Mouse (Mus musculus): Measurements from ENCODE around the gene Dnm1. TPM values are rescaled to one million over a fixed set of nuclear protein-coding genes. Genes with fewer than 3 reads are reported as not detected.

The Dnm1 gene
- polyA plus RNA-seq, 1 experiment from 2014 or later = 13.7 TPM

DNA sequence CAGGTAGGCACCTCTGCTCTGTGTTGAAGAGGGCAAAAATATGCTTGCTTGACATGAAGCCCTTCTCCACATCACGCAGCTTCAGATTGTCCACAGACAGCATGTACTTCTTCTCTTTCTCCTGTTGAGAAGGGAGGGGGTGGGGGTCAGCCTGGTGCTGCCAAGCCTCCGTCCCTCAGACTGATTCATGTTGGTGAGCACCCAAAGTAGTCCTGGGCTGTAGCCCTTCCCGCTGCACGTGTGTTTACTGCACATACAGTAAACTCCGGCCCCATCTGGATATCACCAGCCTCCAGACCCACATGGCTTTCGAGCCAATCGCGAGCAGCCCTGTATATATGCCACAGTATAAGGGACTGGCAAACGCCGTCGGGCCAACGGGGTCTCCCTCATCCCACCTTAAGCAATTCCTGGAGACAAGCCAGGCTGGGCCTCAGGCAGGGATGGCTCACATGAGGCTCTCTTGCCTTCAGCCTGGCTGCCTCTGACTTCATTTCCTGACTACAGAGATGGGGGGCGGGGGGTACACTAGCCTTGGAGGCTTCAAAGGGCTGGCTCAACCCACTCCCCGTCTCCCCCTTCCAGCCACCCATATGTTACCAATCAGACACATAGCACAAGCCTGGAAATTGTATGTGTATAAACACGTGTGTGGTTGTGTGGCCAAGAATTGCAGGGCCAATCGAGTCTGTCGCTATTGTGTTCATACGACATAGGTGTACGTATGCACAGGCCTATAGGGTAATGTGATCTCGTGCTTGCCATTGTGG lies 36.1 kb downstream of the Dnm1 start:
- no peaks in the 10 kb centered on the region for H3K9me3 ChIP-seq (replicated peaks)

GRCm38 (mm10) chr2:32315751-32316150 lies 37.4 kb downstream of the Dnm1 start:
- H3K36me3 ChIP-seq (ENCODE audit: poor library complexity, severe bottlenecking) = peaks cover 4% of the 10 kb centered on the region; the same call in 1 of the 2 replicates
- no peak overlapping the region for H3K4me2 ChIP-seq
- H3K9me3 ChIP-seq (replicated peaks) = no peaks in the 10 kb centered on the region
- H3K4me1 ChIP-seq = peaks cover 40% of the 10 kb centered on the region
- H3K4me3 ChIP-seq = no peak overlapping the region
- no peak overlapping the region for H3K9ac ChIP-seq
- ATAC-seq = no peak
- no peak overlapping the region for H3K27ac ChIP-seq
- peaks cover 27% of the 10 kb centered on the region for H3K27me3 ChIP-seq
- 17% methylated on average over 8 of the region's 8 CpGs for WGBS

More for the DNA sequence above, 36.1 kb downstream of the Dnm1 start:
- Histone ChIP-seq H3K4me1 (peaks cover 33% of the 10 kb centered on the region), H3K36me3 (ENCODE audit: poor library complexity, severe bottlenecking) (peaks cover 4% of the 10 kb centered on the region; the same call in 1 of the 2 replicates), H3K4me3 (no peak overlapping the region), H3K9ac (no peak overlapping the region), H3K4me2 (no peak overlapping the region), H3K27ac (no peak overlapping the region), H3K27me3 (peaks cover 22% of the 10 kb centered on the region)
- WGBS = 77% methylated on average over 20 of the region's 20 CpGs
- ATAC-seq = no peak

- peaks cover 40% of the 10 kb centered on the region for H3K4me1 ChIP-seq
- ATAC-seq = no peak
- no peak overlapping the region for H3K4me2 ChIP-seq
- peaks cover 12% of the 10 kb centered on the region for H3K36me3 ChIP-seq (ENCODE audit: poor library complexity, severe bottlenecking)
- no peak overlapping the region for H3K4me3 ChIP-seq
- 94% methylated on average over 14 of the region's 14 CpGs for WGBS
- H3K9ac ChIP-seq = no peak overlapping the region
- no peak overlapping the region for H3K27ac ChIP-seq
- no peaks in the 10 kb centered on the region for H3K9me3 ChIP-seq (replicated peaks)
- peaks cover 32% of the 10 kb centered on the region for H3K27me3 ChIP-seq
Observed at GRCm38 (mm10) chr2:32314831-32315230, 38.3 kb downstream of the Dnm1 start.

GRCm38 (mm10) chr2:32312318-32312964 lies 40.7 kb downstream of the Dnm1 start:
- peaks cover 25% of the 10 kb centered on the region for H3K27me3 ChIP-seq
- no peaks in the 10 kb centered on the region for H3K9me3 ChIP-seq (replicated peaks)
- H3K4me2 ChIP-seq = peak overlapping the region; percentile 98
- peak; percentile 80 for ATAC-seq
- H3K36me3 ChIP-seq (ENCODE audit: poor library complexity, severe bottlenecking) = peaks cover 32% of the 10 kb centered on the region
- no peak overlapping the region for H3K27ac ChIP-seq
- H3K9ac ChIP-seq = peak overlapping the region; percentile 81
- peaks cover 25% of the 10 kb centered on the region for H3K4me1 ChIP-seq
- peak overlapping the region; percentile 60 for H3K4me3 ChIP-seq
- WGBS = under 1% methylated on average over 40 of the region's 56 CpGs

DNA sequence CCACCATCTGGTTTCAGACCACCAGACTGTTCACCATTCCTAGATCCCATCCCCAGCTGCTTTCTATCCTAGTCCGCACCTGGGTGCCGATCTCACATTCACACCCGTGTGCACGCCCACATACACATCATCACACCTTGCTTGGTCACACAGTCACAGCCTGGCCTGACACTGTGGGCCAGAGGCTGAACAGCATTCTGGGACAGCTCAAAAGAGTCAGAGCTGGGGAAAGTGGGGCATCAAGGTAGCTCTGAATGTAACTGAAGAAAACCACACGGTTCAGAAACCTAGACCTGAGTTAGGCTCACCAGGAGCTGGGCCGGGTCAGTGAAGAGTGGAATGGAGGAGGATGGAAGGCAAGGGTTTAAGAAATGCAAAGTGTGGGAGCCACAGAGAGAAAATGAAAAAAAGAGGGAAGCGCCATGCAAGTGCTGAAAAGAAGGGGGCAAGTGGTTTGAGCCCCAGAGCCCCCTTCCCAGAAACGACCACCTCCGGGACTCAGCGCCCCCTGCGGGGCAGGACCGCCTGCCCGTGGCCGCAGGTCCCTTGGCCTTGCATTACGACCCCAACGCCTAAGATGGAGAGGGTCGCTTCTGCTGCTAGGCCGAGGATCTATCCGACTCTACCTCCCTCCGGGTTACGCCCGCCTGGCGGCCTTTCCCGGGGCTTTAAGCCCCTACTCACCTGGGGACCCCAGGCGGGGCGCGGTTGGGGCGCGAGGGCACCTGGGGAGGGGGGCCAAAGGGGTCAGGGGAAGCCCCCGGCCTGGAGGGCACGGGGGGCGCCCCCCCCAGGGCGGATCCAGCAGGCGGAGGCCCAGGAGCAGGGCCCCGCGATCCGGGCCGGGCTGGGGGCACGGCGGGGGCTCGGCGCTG lies 41.5 kb downstream of the Dnm1 start:
- ATAC-seq = peak; percentile 8; the same call in 1 of the 2 replicates
- H3K9ac ChIP-seq = peak overlapping the region; percentile 81
- peaks cover 39% of the 10 kb centered on the region for H3K36me3 ChIP-seq (ENCODE audit: poor library complexity, severe bottlenecking)
- WGBS = 12% methylated on average over 33 of the region's 42 CpGs
- H3K9me3 ChIP-seq (replicated peaks) = no peaks in the 10 kb centered on the region
- H3K27ac ChIP-seq = no peak overlapping the region
- peak overlapping the region; percentile 60 for H3K4me3 ChIP-seq
- H3K4me2 ChIP-seq = peak overlapping the region; percentile 98
- peaks cover 25% of the 10 kb centered on the region for H3K27me3 ChIP-seq
- peaks cover 18% of the 10 kb centered on the region for H3K4me1 ChIP-seq

DNA sequence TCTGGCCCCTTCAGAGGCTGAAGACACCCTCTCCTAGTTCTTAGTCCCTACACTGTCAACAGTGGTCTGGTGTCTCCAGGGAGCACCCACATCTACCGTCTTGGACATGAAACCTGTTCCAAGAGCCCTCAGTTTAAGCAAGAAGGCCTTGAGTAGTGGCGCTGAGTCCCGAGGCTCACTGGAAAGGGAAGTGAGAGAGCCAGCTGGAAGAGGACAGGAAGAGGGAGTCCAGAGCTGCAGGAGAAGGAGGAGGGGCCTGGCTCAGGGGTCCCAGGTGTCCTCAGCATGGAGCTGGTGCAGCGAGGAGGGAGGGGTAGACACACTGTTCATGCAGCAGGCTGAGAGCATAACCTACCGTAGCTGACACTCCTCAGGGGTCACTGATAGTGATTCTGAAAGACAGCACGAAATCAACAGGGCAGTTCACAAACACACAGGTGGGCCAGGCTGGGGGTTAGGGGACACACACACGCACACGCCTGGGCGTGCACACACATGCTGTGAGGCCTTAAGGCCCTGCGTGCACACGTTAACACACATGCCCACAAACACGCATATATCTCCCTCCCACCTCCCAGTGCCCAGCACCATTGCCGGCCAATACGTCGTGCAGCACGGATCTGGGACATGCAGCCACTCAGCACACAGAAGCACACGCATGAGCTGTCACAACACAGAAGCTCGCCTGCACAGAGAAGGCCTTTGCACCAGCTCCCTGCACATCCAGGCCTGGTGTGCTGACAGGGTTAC lies 42.9 kb downstream of the Dnm1 start:
- Histone ChIP-seq H3K9me3 (replicated peaks) (no peaks in the 10 kb centered on the region), H3K9ac (no peak overlapping the region)

GRCm38 (mm10) chr2:32308870-32309568 lies 44.1 kb downstream of the Dnm1 start:
- no peak for ATAC-seq
- WGBS = 91% methylated on average over 16 of the region's 16 CpGs
- H3K9ac ChIP-seq = no peak overlapping the region

More for the DNA sequence above, 42.9 kb downstream of the Dnm1 start:
- 92% methylated on average over 18 of the region's 18 CpGs for WGBS
- no peak for ATAC-seq
- H3K36me3 ChIP-seq (ENCODE audit: poor library complexity, severe bottlenecking) = peaks cover 53% of the 10 kb centered on the region
- peaks cover 25% of the 10 kb centered on the region for H3K27me3 ChIP-seq
- H3K27ac ChIP-seq = no peak overlapping the region
- peaks cover 18% of the 10 kb centered on the region for H3K4me1 ChIP-seq
- H3K4me3 ChIP-seq = no peak overlapping the region
- no peak overlapping the region for H3K4me2 ChIP-seq

DNA sequence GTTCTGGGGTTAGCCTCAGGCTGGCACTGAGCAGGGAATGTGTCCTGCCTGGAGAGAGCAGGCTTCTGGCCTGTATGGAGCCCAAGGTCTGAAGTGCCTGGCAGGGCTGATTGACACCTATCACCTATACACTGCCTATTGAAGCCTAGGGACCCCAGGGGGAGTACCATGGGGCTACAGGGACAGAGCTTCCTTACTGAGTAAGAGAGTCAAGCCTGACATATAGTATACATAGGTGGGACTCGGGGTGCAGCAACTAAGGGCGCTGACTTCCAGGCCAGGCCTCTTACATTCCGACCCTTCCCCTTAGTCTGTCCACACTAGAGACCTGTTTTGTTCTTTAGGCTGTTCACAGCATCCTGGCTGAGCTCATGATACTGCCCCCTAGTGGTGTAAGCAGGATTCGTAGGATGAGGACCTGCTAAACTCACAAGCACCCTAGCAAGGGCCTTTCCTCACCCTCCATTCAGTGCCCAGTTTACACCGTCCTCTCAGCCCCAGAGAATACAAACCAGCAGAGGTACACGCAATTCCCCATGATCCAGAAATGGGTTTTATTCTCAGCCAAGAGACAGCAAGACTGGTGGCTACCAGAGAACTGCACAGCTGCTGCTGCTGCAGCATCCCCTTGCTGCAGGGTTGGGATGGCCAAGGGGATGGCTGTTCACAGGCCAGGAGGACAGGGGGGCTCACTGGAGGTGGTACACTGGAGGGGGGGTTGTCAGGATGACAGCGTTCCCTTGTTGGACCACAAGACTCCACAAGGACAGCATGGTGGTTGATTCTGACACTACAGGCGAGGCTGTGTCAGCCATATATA lies 45.0 kb downstream of the Dnm1 start:
- no peak; the same call in 1 of the 2 replicates for ATAC-seq
- H3K27ac ChIP-seq = no peak overlapping the region
- no peak overlapping the region for H3K9ac ChIP-seq
- H3K36me3 ChIP-seq (ENCODE audit: poor library complexity, severe bottlenecking) = peaks cover 71% of the 10 kb centered on the region
- H3K9me3 ChIP-seq (replicated peaks) = no peaks in the 10 kb centered on the region
- no peak overlapping the region for H3K4me3 ChIP-seq
- H3K27me3 ChIP-seq = peaks cover 17% of the 10 kb centered on the region
- peaks cover 18% of the 10 kb centered on the region for H3K4me1 ChIP-seq
- no peak overlapping the region for H3K4me2 ChIP-seq
- WGBS = 44% methylated on average over 8 of the region's 8 CpGs

More at GRCm38 (mm10) chr2:32308870-32309568, 44.1 kb downstream of the Dnm1 start:
- H3K4me1 ChIP-seq = peaks cover 18% of the 10 kb centered on the region
- H3K27ac ChIP-seq = no peak overlapping the region
- no peak overlapping the region for H3K4me3 ChIP-seq
- no peaks in the 10 kb centered on the region for H3K9me3 ChIP-seq (replicated peaks)
- peaks cover 62% of the 10 kb centered on the region for H3K36me3 ChIP-seq (ENCODE audit: poor library complexity, severe bottlenecking)
- H3K4me2 ChIP-seq = no peak overlapping the region
- H3K27me3 ChIP-seq = peaks cover 20% of the 10 kb centered on the region

GRCm38 (mm10) chr2:32307247-32307798 lies 45.8 kb downstream of the Dnm1 start:
- Histone ChIP-seq H3K36me3 (ENCODE audit: poor library complexity, severe bottlenecking) (peaks cover 79% of the 10 kb centered on the region), H3K9me3 (replicated peaks) (no peaks in the 10 kb centered on the region), H3K9ac (no peak overlapping the region), H3K4me3 (no peak overlapping the region), H3K4me2 (no peak overlapping the region), H3K4me1 (peaks cover 14% of the 10 kb centered on the region), H3K27me3 (peaks cover 10% of the 10 kb centered on the region), H3K27ac (no peak overlapping the region)
- ATAC-seq = no peak
- WGBS = 89% methylated on average over 6 of the region's 6 CpGs

DNA sequence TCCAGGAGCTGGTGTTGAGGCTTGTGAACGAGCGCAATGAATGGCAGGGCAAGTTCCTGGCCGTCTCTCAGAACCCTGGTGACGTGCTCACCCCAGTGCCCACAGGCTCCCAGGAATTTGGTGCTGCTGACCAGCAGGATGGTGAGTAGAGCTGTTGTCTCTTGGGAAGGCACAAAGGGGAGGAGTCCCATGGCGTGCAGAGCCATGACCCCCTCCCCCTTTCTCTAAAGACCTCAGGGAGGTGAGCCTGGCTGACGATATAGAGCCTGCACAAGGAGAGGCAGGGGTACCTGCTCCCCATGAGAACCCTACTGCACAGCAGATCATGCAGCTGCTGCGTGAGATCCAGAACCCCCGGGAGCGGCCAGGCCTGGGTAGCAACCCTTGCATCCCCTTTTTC lies 47.0 kb downstream of the Dnm1 start:
- H3K9me3 ChIP-seq (replicated peaks) = no peaks in the 10 kb centered on the region
- H3K27me3 ChIP-seq = 0 out of 2 replicates have a peak, but pooled peaks cover 5% of the 10 kb centered on the region
- no peak overlapping the region for H3K27ac ChIP-seq
- WGBS = 85% methylated on average over 9 of the region's 9 CpGs
- H3K36me3 ChIP-seq (ENCODE audit: poor library complexity, severe bottlenecking) = peaks cover 90% of the 10 kb centered on the region
- no peak for ATAC-seq
- no peak overlapping the region for H3K9ac ChIP-seq
- peaks cover 3% of the 10 kb centered on the region for H3K4me1 ChIP-seq
- no peak overlapping the region for H3K4me3 ChIP-seq
- H3K4me2 ChIP-seq = no peak overlapping the region
